Mouse (Mus musculus): ENCODE results near the gene Thbs4.

Thbs4 gene

GRCm38 (mm10) chr13:92760519-92760918, 34.1 kb downstream of the Thbs4 start:
- peak in 1 of 2 experiments; percentile 67 for DNase-seq (ENCODE audit: low spot score in 2 of 2)

DNA sequence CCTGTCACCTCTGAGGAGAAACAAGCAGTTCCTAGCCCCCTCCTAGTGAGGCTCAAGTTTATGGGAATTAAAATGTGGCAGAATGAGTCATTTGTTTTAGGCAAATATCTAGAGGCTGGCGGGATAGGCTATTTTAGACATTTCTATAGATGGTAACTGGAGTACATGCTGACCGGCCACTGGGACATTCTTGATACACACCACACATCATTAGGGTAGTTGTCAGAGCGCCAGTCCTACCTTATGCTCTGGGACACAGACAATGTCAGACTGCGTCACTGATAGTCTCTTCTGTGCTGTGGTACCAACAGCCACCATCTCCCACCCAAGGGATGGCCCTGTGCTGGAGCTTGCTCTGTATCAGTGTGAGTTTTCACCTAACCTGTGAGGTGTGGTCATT, 35.5 kb downstream of the Thbs4 start:
- no peak for DNase-seq (ENCODE audit: low spot score in 2 of 2)

DNA sequence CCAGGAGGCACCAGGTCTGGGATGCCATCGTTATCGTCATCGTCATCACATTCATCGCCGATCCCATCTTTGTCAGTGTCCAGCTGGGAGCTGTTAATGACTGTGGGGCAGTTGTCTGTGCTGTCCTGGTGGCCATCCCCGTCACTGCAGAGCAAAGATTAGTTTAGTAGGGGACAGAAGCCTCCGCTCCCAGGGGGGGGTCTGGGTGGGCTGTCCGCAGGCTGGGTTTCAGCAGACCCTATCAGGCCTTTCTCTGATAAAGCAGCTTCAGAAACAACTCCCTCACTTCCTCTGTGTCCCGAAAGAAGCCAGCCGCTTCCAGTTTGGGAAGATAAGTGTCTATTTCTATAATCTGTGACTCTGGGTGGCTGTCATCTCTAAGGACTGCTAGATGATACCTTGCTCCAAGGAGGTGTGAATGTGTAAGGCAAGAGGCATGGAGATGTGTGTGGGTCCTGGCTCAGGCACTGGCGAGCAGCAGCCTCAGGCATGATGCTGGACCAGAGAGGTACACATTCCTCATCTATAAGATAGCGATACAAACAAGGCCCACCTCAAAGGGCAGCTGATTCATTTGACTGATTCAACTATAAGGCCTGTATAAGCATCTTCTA, 36.5 kb downstream of the Thbs4 start:
- DNase-seq (ENCODE audit: low spot score in 2 of 2): no peak

GRCm38 (mm10) chr13:92755036-92755435, 39.6 kb downstream of the Thbs4 start:
- no peak for DNase-seq (ENCODE audit: low spot score in 2 of 2)

- DNase-seq (ENCODE audit: low spot score in 2 of 2): no peak
Observed at GRCm38 (mm10) chr13:92753676-92754075, 40.9 kb downstream of the Thbs4 start.

DNA sequence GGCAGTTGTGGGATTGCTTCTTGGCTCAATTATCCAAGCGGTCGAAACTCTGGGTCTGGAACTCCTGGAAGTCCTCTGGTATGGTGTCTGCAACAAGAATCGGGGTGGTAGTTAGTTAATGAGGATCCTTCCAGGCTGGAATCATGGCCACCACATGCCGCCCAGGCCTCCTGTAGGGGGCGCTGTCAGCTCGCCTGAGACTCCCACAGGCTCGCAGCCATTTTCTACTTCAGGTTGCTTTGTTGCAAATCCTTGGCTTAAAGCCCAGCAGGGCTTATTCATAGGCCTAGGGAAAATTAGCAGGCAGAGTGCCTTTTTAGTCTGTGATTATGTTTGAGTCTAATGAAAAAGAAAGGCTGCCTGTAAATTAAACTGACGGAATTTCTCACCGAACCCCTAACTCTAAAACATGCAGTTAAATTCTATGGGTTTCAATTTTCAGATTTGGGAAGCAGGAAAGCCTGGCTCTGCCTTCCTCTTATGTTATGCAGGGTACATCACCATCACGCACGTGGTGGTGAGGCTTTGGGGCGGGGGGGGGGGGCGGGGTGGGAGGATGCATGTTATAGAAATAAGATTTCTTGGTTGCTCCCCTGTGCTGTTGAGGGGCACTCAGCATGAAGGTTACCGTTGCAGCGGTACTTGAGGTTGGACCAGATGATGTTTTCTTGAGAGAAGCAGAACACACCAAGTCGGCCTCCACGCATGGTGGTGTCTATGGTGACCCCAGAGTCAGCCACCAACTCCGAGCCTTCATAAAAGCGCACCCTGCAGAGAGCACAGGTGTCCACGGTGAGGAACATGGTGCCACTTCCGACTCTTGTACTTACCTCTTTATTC, 42.7 kb downstream of the Thbs4 start:
- peak; percentile 86 to 97 for DNase-seq (ENCODE audit: low spot score in 2 of 2)

DNA sequence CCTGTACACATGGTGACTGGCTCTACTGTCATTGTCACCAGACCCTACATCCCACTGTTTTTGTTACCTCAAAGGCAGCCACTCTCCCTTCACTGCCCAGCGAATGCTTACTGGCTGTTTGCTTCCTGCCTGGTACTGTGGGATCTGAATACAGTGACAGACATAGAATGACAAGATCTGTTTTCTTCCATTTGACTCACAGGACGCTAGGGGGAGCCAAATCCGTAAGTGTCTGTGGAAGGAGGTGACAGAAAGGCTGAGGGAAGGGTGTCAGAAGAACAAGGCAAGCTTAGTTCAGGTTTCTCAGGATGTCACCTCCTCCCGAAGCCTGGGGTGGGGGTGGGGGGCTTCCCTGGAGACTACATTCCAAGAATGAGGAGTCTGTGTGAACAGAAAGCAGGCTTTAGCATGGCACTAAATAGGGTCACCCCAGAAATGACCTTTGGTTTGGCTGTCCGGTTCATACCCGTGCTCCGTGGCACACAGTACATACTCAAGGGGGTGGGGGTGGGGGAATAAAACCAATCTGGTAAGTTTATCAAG, 43.6 kb downstream of the Thbs4 start:
- peak in 1 of 2 experiments; percentile 73 for DNase-seq (ENCODE audit: low spot score in 2 of 2)

- no peak for DNase-seq (ENCODE audit: low spot score in 2 of 2)
Observed at GRCm38 (mm10) chr13:92743337-92743736, 51.3 kb downstream of the Thbs4 start.

DNA sequence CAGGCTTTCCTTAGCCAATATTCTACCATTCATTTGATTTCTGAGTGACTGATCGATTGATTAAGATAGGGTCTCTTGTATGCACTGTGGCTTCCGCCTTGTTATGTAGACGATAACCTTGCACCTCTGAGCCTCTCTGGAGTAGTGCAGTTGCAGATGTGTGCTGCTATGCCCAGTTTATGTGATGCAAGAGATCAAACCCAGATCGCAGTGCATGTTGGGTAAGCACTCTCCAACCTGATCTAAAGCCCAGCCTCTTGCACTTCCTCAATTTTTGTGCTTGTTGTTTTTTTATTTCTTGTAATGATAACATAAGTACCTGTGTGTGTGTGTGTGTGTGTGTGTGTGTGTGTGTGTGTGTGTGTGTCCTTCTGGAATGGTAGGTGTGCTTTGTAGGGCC, 51.7 kb downstream of the Thbs4 start:
- DNase-seq (ENCODE audit: low spot score in 2 of 2): no peak

GRCm38 (mm10) chr13:92740671-92741270, 53.8 kb downstream of the Thbs4 start:
- peak in 1 of 2 experiments; percentile 62 for DNase-seq (ENCODE audit: low spot score in 2 of 2)

GRCm38 (mm10) chr13:92739858-92740257, 54.8 kb downstream of the Thbs4 start:
- no peak for DNase-seq (ENCODE audit: low spot score in 2 of 2)

DNA sequence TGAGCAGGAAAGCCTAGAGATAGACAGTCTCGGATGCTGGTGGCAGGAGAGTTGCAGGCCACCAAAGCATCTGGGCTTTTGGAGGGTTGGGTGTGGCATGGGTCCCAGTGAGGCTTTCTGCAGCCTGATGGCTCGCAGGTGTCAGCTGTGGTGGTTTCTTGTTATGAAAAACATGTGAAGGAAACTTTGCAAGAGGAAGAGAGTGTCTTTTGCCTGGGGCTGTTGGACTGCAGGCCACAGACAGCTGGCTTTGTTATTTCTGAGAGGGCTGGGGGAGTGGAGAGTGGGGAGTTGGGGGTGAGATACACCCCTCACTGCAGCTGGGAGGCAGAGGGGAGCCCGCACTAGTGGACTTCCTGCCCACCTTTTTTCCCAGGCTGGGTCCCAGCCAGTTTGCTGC, 55.8 kb downstream of the Thbs4 start:
- no peak for DNase-seq (ENCODE audit: low spot score in 2 of 2)

DNA sequence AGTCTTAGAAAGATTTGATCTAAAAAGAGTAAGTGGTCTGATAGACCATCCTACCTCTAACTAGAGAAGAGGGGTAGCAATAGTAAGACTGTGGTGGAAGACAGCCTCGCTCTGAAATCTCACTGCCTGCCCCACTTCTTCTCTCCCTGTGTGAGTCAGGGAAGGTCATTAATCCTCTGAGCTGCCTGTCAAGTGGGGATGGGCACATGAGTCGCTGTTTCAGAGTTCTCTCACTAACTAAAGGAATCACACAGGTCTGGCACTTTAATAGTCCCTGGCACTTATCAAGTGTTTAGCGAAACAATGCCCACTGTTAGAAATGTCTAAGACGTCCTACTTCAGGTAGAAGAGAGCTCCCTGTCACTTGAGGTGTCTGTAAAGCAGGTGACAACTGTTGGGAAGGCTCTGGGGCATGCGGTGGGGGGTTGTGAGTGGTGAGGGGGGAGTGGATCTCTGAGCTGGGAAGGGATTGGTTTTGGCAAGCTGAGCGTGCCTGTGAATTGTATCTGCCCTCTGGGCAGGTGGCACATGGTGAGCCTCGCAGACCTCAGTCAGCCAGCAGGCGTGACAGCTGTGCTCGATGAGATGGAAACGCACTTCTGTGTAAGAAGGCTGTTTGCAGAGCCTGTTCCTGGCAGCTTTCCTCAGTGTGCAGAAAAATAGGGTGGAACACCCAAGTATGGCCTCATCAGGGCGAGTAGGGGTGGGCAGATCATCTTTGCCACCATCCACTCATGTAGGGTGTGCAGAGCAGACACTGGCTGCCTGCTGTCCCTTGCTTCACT, 57.9 kb downstream of the Thbs4 start:
- peak in 1 of 2 experiments; percentile 39 for DNase-seq (ENCODE audit: low spot score in 2 of 2)

GRCm38 (mm10) chr13:92735693-92736092, 58.9 kb downstream of the Thbs4 start:
- DNase-seq (ENCODE audit: low spot score in 2 of 2): no peak

DNA sequence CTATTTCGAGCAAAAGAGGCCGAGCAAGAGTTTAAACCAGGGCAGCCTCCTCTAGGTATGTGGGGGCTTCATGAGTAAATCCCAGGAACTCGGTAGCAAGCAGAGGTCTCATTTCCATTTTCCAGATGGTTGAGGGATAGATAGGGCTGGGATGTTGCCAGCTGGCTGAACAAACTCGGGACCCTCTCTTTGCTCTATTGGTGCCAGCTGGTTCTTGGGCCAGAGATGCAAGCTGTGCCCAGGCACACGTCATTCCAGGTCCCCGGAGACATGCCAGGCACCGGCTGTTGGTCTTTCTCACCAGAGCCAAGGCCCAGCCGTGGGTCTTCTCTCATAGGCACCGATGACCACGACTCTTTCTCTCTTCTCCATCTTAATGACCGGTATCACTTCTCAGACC, 60.9 kb downstream of the Thbs4 start:
- DNase-seq (ENCODE audit: low spot score in 2 of 2): no peak

DNA sequence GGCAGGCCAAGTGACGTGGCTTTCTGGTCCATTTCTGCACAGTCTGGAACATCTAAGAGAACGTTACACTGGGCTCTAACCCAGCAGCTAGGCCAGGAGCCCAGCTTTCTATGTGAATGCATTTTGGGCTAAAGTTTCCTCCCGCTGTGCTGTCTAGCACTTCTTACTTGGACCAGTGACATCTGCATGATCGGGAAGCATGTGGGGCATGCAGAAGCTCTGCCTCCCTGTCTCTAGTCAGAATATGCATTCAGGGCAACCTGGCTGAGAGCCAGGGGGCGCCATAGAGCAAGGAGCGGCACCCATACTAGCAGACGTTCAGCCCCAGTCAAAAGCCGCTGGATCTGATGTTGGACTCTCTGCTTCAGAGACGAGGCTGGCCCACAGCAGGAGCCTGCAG, 61.4 kb downstream of the Thbs4 start:
- DNase-seq (ENCODE audit: low spot score in 2 of 2): peak in 1 of 2 experiments; percentile 45

DNA sequence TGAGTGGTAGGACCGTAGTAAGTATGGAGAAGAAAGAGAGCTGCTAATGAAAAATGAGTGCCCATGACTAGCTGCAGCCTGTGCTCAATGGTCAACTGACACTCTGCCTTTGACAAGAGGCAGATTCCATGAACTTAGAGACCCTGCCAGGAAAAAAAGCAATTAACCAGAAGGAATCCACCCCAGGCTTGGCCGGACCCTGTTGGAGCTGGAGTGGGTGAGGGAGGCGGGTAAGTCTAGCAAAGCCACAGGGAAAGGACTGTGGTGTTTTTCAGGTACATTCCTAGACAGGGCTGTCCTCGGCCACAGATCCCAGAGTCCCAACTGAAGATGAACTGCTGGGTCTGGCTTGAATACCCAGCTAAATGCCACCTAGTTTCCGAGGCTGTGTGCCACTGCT, 61.8 kb downstream of the Thbs4 start:
- DNase-seq (ENCODE audit: low spot score in 2 of 2): no peak

- no peak for DNase-seq (ENCODE audit: low spot score in 2 of 2)
Observed at GRCm38 (mm10) chr13:92731811-92732210, 62.8 kb downstream of the Thbs4 start.

GRCm38 (mm10) chr13:92729811-92730210, 64.8 kb downstream of the Thbs4 start:
- DNase-seq (ENCODE audit: low spot score in 2 of 2): peak in 1 of 2 experiments; percentile 49

DNA sequence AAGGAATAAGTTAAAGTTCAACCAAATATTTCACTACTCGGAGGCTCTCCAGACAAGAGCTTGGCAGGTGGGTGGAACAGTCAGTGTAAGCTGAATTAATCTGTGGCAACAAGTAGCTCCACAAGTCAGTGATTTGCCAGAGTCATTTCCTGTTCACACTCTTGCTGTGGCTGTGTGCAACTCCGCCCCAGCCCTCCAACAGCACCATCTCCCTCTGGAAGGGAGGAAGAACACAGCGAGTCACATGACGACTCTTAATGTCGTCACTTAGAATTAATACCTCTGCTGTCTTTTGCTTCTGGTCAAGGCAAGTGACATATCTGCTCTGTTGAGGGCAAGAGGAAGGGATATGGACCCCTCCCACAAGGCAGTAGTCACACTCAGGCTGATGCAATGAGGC, 72.2 kb downstream of the Thbs4 start:
- DNase-seq (ENCODE audit: low spot score in 2 of 2): no peak

- DNase-seq (ENCODE audit: low spot score in 2 of 2): no peak
Observed at GRCm38 (mm10) chr13:92721006-92721405, 73.6 kb downstream of the Thbs4 start.
